Mouse (Mus musculus) midbrain, embryonic 11.5 days (tissue): Measurements from ENCODE around the gene Fbxo9. TPM values are rescaled to one million over a fixed set of nuclear protein-coding genes. Genes with fewer than 3 reads are reported as not detected.
"Not testable (repeated sequence)": the region's sequence is repeated elsewhere in the genome, so short reads cannot be mapped to it uniquely, and the experiment has no call there.

ENCODE experiments used
- ATAC-seq: fragments of 200-750 bp; cut with Nextera tagmentation; 2 replicates; pipeline ENCODE4 v1.8.0; 2017; ENCODE audit warnings: moderate TSS enrichment, moderate library complexity; ENCODE audit not compliant: low FRiP score
- DNase-seq: peaks from one replicate; pipeline ENCODE4 v3.0.0; 2015; ENCODE audit warnings: low spot score; ENCODE audit errors: missing footprints
- H3K27ac ChIP-seq: fragments of 300-500 bp; sonication (generic); 2 replicates; pipeline ENCODE4 v1.5.1; 2014; ENCODE audit warnings: low read depth, low read length
- H3K27me3 ChIP-seq: fragments of 300-500 bp; sonication (generic); 2 replicates; pipeline ENCODE4 v1.6.1; 2014; ENCODE audit warnings: mild to moderate bottlenecking, low read length, moderate library complexity, mixed read lengths; ENCODE audit not compliant: control insufficient read depth, insufficient read depth
- H3K36me3 ChIP-seq: fragments of 300-500 bp; sonication (generic); 2 replicates; pipeline ENCODE4 v1.6.1; 2014; ENCODE audit warnings: mild to moderate bottlenecking, low read length, moderate library complexity, mixed read lengths; ENCODE audit not compliant: control insufficient read depth, insufficient read depth
- H3K4me1 ChIP-seq: fragments of 300-500 bp; sonication (generic); 2 replicates; pipeline ENCODE4 v1.6.1; 2014; ENCODE audit warnings: low read length; ENCODE audit not compliant: control insufficient read depth, insufficient read depth
- H3K4me2 ChIP-seq: fragments of 300-500 bp; sonication (generic); 2 replicates; pipeline ENCODE4 v1.6.1; 2014; ENCODE audit warnings: mild to moderate bottlenecking, moderate library complexity
- H3K4me3 ChIP-seq: fragments of 300-500 bp; sonication (generic); 2 replicates; pipeline ENCODE4 v1.5.1; 2014; ENCODE audit warnings: low read depth, low read length
- H3K9ac ChIP-seq: fragments of 300-500 bp; sonication (generic); 2 replicates; pipeline ENCODE4 v1.6.1; 2014; ENCODE audit warnings: low read length
- H3K9me3 ChIP-seq: fragments of 300-500 bp; sonication (generic); 2 replicates; pipeline ENCODE4 v1.6.1; 2016; ENCODE audit warnings: low read length; ENCODE audit not compliant: control insufficient read depth
- WGBS: fragments of 180-500 bp; shearing (Covaris S2); extraction: QIAGEN DNeasy Blood & Tissue Kit; methylation state at CpG from one replicate; pipeline ENCODE4 v1.1.7; 2014; 5-methylcytosine and 5-hydroxymethylcytosine counted together
- polyA plus RNA-seq: library from polyadenylated mRNA; unstranded; fragments of >200 nt; fragmentation: Nextera tagmentation; extraction: Ambion mirVana; gene quantifications from 2 replicates; pipeline ENCODE4 v1.2.1, GENCODE M21; 2014

Fbxo9 gene
- 31.6 and 33.5 TPM in 2 replicates for polyA plus RNA-seq

DNA sequence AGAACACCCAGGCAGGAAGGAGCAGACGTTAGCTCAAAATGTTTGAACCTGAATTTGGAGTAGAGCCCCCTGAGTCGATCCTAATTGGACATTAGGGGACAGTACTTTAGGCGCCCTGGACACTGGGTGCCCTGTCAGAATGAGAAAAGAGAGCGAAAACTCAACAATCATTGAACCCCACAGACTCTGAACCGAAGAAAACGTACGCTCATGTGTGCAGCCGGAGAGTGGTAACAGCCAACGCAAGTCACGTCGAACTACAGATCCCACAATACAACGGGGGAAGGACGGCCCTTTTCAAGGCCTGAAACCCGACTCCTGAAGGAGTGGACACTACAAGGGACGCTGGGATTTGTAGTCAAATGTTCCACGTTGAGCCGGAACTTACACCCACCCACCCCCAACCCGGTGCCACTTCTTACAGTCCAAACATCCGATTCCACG is at the start of gene Fbxo9, which contains the start of gene Ick:
Fbxo9 (minus strand) TSS at position 270 of the 444 bp plus-strand sequence.
Ick (plus strand) TSS at position 397 of the 444 bp plus-strand sequence.
- Histone ChIP-seq H3K36me3 (no peaks in the 10 kb centered on the region), H3K27ac (peak within 1 kb of the TSS; percentile 77), H3K4me3 (peak within 1 kb of the TSS; percentile 82), H3K4me1 (no peaks in the 10 kb centered on the region; the same call in 1 of the 2 replicates), H3K4me2 (peak within 1 kb of the TSS; percentile 87), H3K9me3 (no peaks in the 10 kb centered on the region), H3K9ac (peak within 1 kb of the TSS; percentile 87), H3K27me3 (no peaks in the 10 kb centered on the region)
- DNase-seq, result peak; percentile 98
- WGBS, result under 1% methylated on average over 20 of the region's 20 CpGs
- ATAC-seq, result peak; percentile 92

DNA sequence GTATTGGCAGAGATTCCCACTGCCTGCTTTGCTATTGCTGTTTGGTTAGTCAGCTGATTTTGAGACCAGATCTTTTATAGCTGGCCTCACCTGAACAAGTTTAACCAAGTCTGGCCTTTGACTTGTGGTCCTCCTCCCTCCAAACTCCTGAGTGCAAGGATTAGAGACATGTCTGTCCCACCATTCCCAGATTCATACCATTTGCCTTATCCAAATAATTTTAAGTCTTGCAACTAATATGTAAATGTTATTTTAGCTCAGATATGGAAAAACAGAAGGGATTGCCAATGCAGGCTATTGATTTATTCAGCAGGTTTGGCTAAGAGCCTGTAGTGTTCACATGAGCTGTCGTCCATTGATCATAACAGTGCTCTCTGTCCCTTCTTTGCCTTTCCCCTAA is 48.4 kb upstream of the Fbxo9 start:
- ATAC-seq, result no peak
- WGBS, result 77% methylated on average over 1 of the region's 1 CpGs
- H3K36me3 ChIP-seq, result peaks cover 30% of the 10 kb centered on the region

DNA sequence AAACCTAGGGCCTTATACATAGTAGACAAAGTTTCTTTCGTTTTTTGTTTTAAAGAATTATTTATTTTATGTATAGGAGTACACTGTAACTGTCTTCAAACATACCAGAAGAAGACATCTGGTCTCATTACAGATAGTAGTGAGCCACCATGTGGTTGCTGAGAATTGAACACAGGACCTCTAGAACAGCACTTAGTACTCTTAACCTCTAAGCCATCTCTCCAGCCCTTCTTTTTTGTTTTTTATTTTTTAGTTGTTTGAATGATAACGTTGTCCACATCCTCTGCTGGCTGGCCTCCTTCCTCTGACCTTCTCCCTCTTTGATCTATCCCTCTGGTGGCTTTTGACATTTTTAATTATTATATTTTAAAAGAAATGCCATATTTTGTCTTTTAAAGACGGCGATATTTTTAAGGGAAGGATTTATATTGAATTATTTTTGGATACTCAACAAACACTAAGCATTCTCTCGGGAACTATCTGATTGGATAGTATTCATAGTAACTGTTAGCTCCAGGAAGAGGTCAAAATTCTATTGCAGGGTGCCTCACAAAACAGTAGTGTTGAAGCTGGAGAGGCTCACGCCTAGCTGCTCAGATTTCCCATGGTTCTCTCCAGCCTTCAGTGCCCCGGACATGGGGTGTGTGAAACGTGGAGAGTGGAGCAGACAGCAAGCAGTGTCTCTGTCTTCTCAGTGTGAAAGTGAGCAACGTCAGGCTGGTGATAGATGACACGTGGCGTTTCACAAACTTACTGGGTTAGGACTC is 45.5 kb upstream of the Fbxo9 start:
- H3K4me3 ChIP-seq, result no peak overlapping the region
- ATAC-seq (no peak), DNase-seq (no peak)
- H3K4me2 ChIP-seq, result no peak overlapping the region
- H3K27me3 ChIP-seq, result no peaks in the 10 kb centered on the region
- H3K36me3 ChIP-seq, result peaks cover 16% of the 10 kb centered on the region
- no peaks in the 10 kb centered on the region for H3K9me3 ChIP-seq
- WGBS, result 89% methylated on average over 11 of the region's 11 CpGs
- H3K27ac ChIP-seq, result no peak overlapping the region
- no peaks in the 10 kb centered on the region for H3K4me1 ChIP-seq
- no peak overlapping the region for H3K9ac ChIP-seq

More for the DNA sequence above, 48.4 kb upstream of the Fbxo9 start:
- no peak overlapping the region for H3K9ac ChIP-seq
- no peak for DNase-seq
- H3K27ac ChIP-seq, result no peak overlapping the region
- H3K9me3 ChIP-seq, result no peaks in the 10 kb centered on the region
- no peak overlapping the region for H3K4me3 ChIP-seq
- no peak overlapping the region for H3K4me2 ChIP-seq
- no peaks in the 10 kb centered on the region for H3K27me3 ChIP-seq
- no peaks in the 10 kb centered on the region for H3K4me1 ChIP-seq

DNA sequence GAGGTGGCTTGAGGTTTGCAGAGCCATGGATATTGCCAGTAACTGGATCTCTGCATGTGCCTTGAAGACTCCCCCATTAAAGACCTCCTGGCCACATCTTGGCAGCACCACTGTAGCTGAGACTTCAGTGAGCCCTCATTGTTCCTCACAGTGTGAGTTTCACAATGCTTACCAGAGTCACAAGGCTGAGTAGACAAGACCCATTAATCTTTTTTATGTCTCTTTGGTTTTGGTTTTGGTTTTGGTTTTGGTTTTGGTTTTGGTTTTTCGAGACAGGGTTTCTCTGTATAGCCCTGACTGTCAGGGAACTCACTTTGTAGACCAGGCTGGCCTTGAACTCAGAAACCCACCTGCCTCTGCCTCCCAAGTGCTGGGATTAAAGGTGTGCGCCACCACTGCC is 40.9 kb upstream of the Fbxo9 start:
- H3K27me3 ChIP-seq, H3K4me3 ChIP-seq, DNase-seq, H3K4me1 ChIP-seq, H3K36me3 ChIP-seq, H3K27ac ChIP-seq, H3K9ac ChIP-seq, H3K9me3 ChIP-seq, ATAC-seq, H3K4me2 ChIP-seq: not testable (repeated sequence)
- 94% methylated on average over 2 of the region's 2 CpGs for WGBS

DNA sequence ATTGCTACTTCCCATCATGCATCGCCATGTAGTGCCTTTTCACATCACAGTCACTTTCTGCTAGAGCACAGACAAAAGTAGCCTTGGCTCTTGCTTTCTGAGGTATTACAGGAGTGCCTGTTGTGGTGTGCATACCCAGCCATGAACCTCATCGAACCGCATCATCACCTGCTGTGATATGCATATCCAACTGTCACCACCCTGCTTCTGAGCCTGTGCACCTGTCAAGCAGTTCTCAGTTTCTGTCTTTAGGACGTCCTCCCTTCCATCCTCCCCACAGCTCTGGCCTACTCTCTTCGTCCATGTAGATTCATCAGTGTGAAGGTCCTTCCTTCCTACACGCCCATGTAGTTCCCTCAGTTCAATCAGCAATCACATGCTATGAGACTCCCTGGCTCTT is 39.3 kb upstream of the Fbxo9 start:
- Histone ChIP-seq H3K9me3 (no peaks in the 10 kb centered on the region), H3K4me2 (no peak overlapping the region), H3K27ac (no peak overlapping the region), H3K36me3 (peaks cover 6% of the 10 kb centered on the region), H3K4me3 (no peak overlapping the region), H3K9ac (no peak overlapping the region), H3K4me1 (no peaks in the 10 kb centered on the region), H3K27me3 (no peaks in the 10 kb centered on the region)
- ATAC-seq, result no peak
- WGBS, result 93% methylated on average over 6 of the region's 6 CpGs
- DNase-seq, result no peak

DNA sequence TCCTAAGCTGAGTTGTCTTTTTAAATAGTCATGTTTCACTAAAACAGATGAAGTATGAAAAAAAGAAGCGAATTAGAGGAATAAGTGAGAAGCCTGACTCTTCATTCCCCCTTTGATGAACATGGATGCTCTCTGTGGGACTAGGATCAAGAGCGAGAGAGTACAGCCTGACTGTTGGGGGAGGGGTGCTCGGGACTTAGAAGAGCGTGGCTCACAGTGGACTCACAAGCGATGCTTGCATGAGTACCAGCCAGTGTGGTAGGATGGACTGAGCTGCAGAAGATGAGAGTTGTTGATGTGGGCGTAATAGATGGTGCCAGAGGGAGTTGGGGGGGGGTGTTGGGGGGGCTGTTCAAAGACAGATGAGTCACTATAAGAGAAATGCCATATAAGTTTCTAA is 37.8 kb upstream of the Fbxo9 start:
- H3K9me3 ChIP-seq, result peaks cover 5% of the 10 kb centered on the region; the same call in 1 of the 2 replicates
- peaks cover 15% of the 10 kb centered on the region for H3K36me3 ChIP-seq
- H3K4me3 ChIP-seq, result no peak overlapping the region
- DNase-seq (no peak), ATAC-seq (0 out of 2 replicates have a peak, but pooled peaks have one; percentile 44)
- H3K27me3 ChIP-seq, result no peaks in the 10 kb centered on the region
- H3K27ac ChIP-seq, result no peak overlapping the region
- 73% methylated on average over 6 of the region's 6 CpGs for whole genome bisulfite sequencing
- no peak overlapping the region for H3K9ac ChIP-seq
- no peaks in the 10 kb centered on the region for H3K4me1 ChIP-seq
- H3K4me2 ChIP-seq, result no peak overlapping the region

DNA sequence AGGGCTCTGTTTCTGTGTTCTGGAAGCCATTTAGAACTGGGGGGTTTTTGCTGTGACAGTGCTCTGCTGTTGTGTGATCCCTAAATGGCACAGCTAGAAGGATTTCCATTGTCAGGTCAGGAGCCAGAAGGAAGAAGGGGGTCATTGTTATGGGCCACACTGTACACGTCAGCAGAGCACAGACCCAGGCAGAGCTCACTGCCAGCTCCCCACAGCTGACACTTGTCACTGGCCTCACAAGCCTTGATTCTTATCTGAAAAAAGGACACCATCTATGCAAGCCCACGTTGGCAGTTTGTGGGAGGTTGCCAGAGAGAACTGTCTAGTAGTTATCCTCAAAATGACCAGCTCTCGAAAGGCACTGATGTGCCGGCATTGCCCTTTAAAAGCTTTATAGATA is 37.2 kb upstream of the Fbxo9 start:
- H3K4me3 ChIP-seq, result no peak overlapping the region
- H3K4me1 ChIP-seq, result no peaks in the 10 kb centered on the region
- 84% methylated on average over 4 of the region's 4 CpGs for WGBS
- H3K9ac ChIP-seq, result no peak overlapping the region
- no peak overlapping the region for H3K4me2 ChIP-seq
- no peaks in the 10 kb centered on the region for H3K27me3 ChIP-seq
- ATAC-seq (no peak), DNase-seq (no peak)
- no peak overlapping the region for H3K27ac ChIP-seq
- peaks cover 20% of the 10 kb centered on the region for H3K36me3 ChIP-seq
- H3K9me3 ChIP-seq, result peaks cover 6% of the 10 kb centered on the region; the same call in 1 of the 2 replicates

DNA sequence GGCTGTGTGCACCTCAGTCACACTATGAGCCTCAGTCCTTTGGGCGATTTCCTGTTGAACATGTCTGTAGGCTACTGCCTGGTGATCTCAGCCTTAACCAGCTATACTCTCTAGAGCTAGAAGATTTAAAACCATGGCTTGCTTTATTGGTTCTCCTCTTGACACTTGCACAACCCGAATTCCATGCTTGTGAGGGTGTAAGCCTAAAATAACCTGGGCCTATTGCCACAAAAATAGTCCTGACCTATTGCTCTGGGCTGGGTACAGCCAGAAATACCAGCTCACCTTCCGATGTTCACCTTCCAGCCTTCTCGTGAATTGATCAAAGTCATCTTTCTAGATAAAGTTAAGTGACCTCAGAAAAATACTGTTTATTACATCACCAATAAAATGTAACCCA is 30.6 kb upstream of the Fbxo9 start:
- Histone ChIP-seq H3K4me2 (no peak overlapping the region), H3K27ac (no peak overlapping the region), H3K9ac (no peak overlapping the region), H3K9me3 (peaks cover 6% of the 10 kb centered on the region; the same call in 1 of the 2 replicates), H3K27me3 (no peaks in the 10 kb centered on the region), H3K4me1 (no peaks in the 10 kb centered on the region), H3K36me3 (peaks cover 25% of the 10 kb centered on the region), H3K4me3 (no peak overlapping the region)
- DNase-seq (no peak), ATAC-seq (no peak)
- 90% methylated on average over 4 of the region's 4 CpGs for WGBS

DNA sequence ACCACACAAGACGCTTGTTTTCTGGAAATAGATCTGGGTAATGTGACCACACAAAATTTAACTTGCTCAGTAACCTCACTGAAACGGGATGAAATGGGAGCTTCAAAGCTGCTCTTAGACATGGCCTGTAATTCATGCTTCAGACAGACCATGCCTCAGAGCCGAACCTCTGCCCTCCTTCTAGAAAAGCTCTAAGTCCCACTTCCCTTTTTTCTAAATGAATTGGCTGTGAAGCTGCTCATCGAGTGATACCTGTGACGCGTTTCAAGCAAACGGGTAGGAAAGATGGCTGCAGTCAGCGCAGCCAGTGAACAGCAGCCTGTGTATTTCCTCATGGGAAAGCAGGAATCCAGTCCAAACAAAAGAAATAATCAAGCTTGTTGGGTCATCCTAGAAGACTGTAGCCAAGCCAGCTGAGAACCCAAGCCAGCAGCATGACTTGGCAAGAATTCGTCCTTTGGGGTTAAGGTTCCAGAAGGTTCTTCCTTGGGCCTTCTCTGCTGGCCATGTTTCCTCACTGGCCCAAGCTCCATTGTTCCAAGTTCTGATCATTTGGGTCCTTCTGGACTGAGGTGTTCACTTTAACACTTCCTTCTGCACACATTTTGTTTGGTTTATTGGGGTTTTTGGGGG is 29.3 kb upstream of the Fbxo9 start:
- Histone ChIP-seq H3K9ac (no peak overlapping the region), H3K27ac (no peak overlapping the region), H3K27me3 (no peaks in the 10 kb centered on the region), H3K36me3 (peaks cover 24% of the 10 kb centered on the region), H3K4me2 (no peak overlapping the region), H3K4me1 (no peaks in the 10 kb centered on the region), H3K4me3 (no peak overlapping the region), H3K9me3 (peaks cover 6% of the 10 kb centered on the region; the same call in 1 of the 2 replicates)
- no peak for ATAC-seq
- 96% methylated on average over 9 of the region's 9 CpGs for WGBS
- no peak for DNase-seq
